30 mouse cellular contexts compared by ENCODE assay signal in genomic region chr4:59777828-59778227, GRCm38 (mm10). TPM values are rescaled to one million over a fixed set of nuclear protein-coding genes. Genes with fewer than 3 reads are reported as not detected.
DNase-seq lines count a peak whose midpoint lies in the region; ATAC-seq and TF ChIP-seq lines count a peak whose summit lies in the region.
"Had no signal": no experiment of that assay in that cellular context is flagged by ENCODE, and none has a peak within 500 bp of the region (broad histone marks: within the 10 kb centered on the region; RNA-seq: fewer than 3 reads in every experiment).

No protein-coding gene starts in this region.

- no peak for TF ChIP-seq POLR2A in heart, adult 2 months (IDR thresholded peaks at IDR 0.05; ENCODE audit: insufficient read depth, low read depth, low read length)

- intact Hi-C loops in heart, adult 2 months (cut with DNase I) = no loop called here
- intact Hi-C loops in heart, postnatal 14 days (cut with DNase I) = loop anchor here (10.0 kb wide), 1 partner anchor 413 kb away; no protein-coding TSS in a partner anchor

- 49% methylated on average over 3 of the region's 3 CpGs for WGBS in heart, adult 2 months
- 34% methylated on average over 3 of the region's 3 CpGs for WGBS in heart, embryonic 16.5 days
- WGBS in midbrain, embryonic 15.5 days = 82% methylated on average over 3 of the region's 3 CpGs

- no peaks in the 10 kb centered on the region for H3K9me3 ChIP-seq in heart, embryonic 16.5 days (replicated peaks; ENCODE audit: control insufficient read depth, low read length)
- no peaks in the 10 kb centered on the region for H3K9me3 ChIP-seq in midbrain, embryonic 15.5 days
- H3K9me3 ChIP-seq: kidney, embryonic 15.5 days; limb, embryonic 10.5 days; limb, embryonic 15.5 days; liver, embryonic 13.5 days; megakaryocyte, embryonic 14.5 days; midbrain, embryonic 12.5 days; neural tube, embryonic 13.5 days had no signal

- no peak for TF ChIP-seq CTCF in heart, adult 2 months (IDR thresholded peaks at IDR 0.05)

- H3K4me3 ChIP-seq in heart, adult 2 months = no peak overlapping the region
- H3K4me3 ChIP-seq in heart, embryonic 16.5 days (ENCODE audit: low read length) = no peak overlapping the region
- H3K4me3 ChIP-seq in midbrain, embryonic 15.5 days = no peak overlapping the region
- H3K4me3 ChIP-seq: erythroblast, embryonic 14.5 days; gastrocnemius, adult 2 months; kidney, embryonic 15.5 days; limb, embryonic 10.5 days; limb, embryonic 15.5 days; liver, embryonic 13.5 days; megakaryocyte, embryonic 14.5 days; midbrain, embryonic 12.5 days; neural tube, embryonic 13.5 days had no signal

- peak in 1 of 2 experiments; percentile 22 for DNase-seq in heart, adult 2 months
- no peak for DNase-seq in heart, postnatal 14 days
- DNase-seq in 416B (ENCODE audit: low read depth) = peak; percentile 47
- DNase-seq in left cerebral cortex, adult 8-10 months (ENCODE audit: low spot score in 2 of 2) = no peak
- DNase-seq: adrenal gland, postnatal 25 days; B cell, adult 2 months; cerebellum, adult 2 months; cerebellum, postnatal 14 days; gastrocnemius, adult 2 months; kidney, adult 18-20 months; kidney, postnatal 36 days; liver, embryonic 13.5 days; lung, adult 18-20 months; lung, postnatal 4 days; right cerebral cortex, postnatal 14 days; thymus, postnatal 14 days had no signal

- ATAC-seq in granulocyte monocyte progenitor cell, adult 5-6 weeks (replicated peaks; ENCODE audit: poor library complexity, severe bottlenecking) = peak; percentile 40; the same call in 1 of the 2 replicates
- ATAC-seq in heart, embryonic 16.5 days (replicated peaks; ENCODE audit: extremely low read depth, insufficient read depth, low FRiP score) = peak; percentile 87
- ATAC-seq in midbrain, embryonic 15.5 days (replicated peaks) = no peak
- ATAC-seq: activated CD4-positive, CD25-positive, alpha-beta regulatory T cell, adult 4 months; forebrain, embryonic 16.5 days; lung, postnatal 0 days had no signal

- H3K27ac ChIP-seq in heart, adult 2 months = peak overlapping the region; percentile 47
- H3K27ac ChIP-seq in heart, embryonic 16.5 days (ENCODE audit: low read length) = peak overlapping the region; percentile 82
- no peak overlapping the region for H3K27ac ChIP-seq in midbrain, embryonic 15.5 days
- H3K27ac ChIP-seq: gastrocnemius, adult 2 months; hindbrain, embryonic 14.5 days; kidney, embryonic 15.5 days; limb, embryonic 10.5 days; limb, embryonic 15.5 days; liver, embryonic 13.5 days; midbrain, embryonic 12.5 days; neural tube, embryonic 13.5 days had no signal

- no peak overlapping the region for H3K9ac ChIP-seq in heart, adult 2 months (ENCODE audit: low read depth, low read length)
- H3K9ac ChIP-seq in heart, embryonic 16.5 days (ENCODE audit: low read length) = 0 out of 2 replicates have a peak overlapping the region, but pooled peaks have one; percentile 10
- no peak overlapping the region for H3K9ac ChIP-seq in midbrain, embryonic 15.5 days
- H3K9ac ChIP-seq: hindbrain, embryonic 14.5 days; kidney, embryonic 15.5 days; limb, embryonic 15.5 days; liver, embryonic 13.5 days; midbrain, embryonic 12.5 days; neural tube, embryonic 13.5 days had no signal

- no peaks in the 10 kb centered on the region for H3K27me3 ChIP-seq in heart, adult 2 months (ENCODE audit: control insufficient read depth, insufficient read depth, low read length)
- no peaks in the 10 kb centered on the region for H3K27me3 ChIP-seq in heart, embryonic 16.5 days (ENCODE audit: control insufficient read depth, insufficient read depth, low read length)
- no peaks in the 10 kb centered on the region for H3K27me3 ChIP-seq in midbrain, embryonic 15.5 days (replicated peaks)
- H3K27me3 ChIP-seq: kidney, embryonic 15.5 days; limb, embryonic 15.5 days; liver, embryonic 13.5 days; megakaryocyte, embryonic 14.5 days; midbrain, embryonic 12.5 days; neural tube, embryonic 13.5 days had no signal

- no peak for TF ChIP-seq EP300 in heart, adult 2 months (IDR thresholded peaks at IDR 0.05; ENCODE audit: insufficient read depth, low read depth, low read length)

- peaks cover 8% of the 10 kb centered on the region for H3K36me3 ChIP-seq in heart, adult 2 months (ENCODE audit: control insufficient read depth, insufficient read depth, low read length)
- peaks cover 20% of the 10 kb centered on the region for H3K36me3 ChIP-seq in heart, embryonic 16.5 days (ENCODE audit: control insufficient read depth, insufficient read depth)
- peaks cover 3% of the 10 kb centered on the region; the same call in 1 of the 2 replicates for H3K36me3 ChIP-seq in midbrain, embryonic 15.5 days (replicated peaks)

- no peaks in the 10 kb centered on the region for H3K4me1 ChIP-seq in heart, adult 2 months (ENCODE audit: control insufficient read depth, insufficient read depth, low read length)
- peaks cover 14% of the 10 kb centered on the region for H3K4me1 ChIP-seq in heart, embryonic 16.5 days (ENCODE audit: control insufficient read depth, insufficient read depth, low read length)
- peaks cover 11% of the 10 kb centered on the region for H3K4me1 ChIP-seq in midbrain, embryonic 15.5 days

- H3K79me2 ChIP-seq in heart, adult 2 months (replicated peaks; ENCODE audit: control insufficient read depth, insufficient read depth, low read length) = peaks cover 5% of the 10 kb centered on the region

- 0 out of 2 replicates have a peak overlapping the region, but pooled peaks have one; percentile 5 for H3K4me2 ChIP-seq in heart, embryonic 16.5 days (ENCODE audit: low read depth, low read length)
- no peak overlapping the region for H3K4me2 ChIP-seq in midbrain, embryonic 15.5 days
- H3K4me2 ChIP-seq: hindbrain, embryonic 14.5 days; kidney, embryonic 15.5 days; limb, embryonic 15.5 days; liver, embryonic 13.5 days; midbrain, embryonic 12.5 days; neural tube, embryonic 13.5 days had no signal

RNA-seq across cellular contexts. Expression of gene Inip, which starts 23.6 kb away (rescaled TPM):
- total RNA-seq in heart, adult 2 months (2021) = 1 to 10 TPM; 9.7 to 9.8 TPM
- polyA plus RNA-seq in heart, adult 2 months (2012; rRNA removed) = 6.2 and 11.8 TPM in 2 replicates
- total RNA-seq in heart, postnatal 14 days (2021) = 10 to 100 TPM; 10.3 to 12.3 TPM
- 49.9 and 71.0 TPM in 2 replicates for total RNA-seq in granulocyte monocyte progenitor cell, adult 5-6 weeks (2014; fragmentation: Nextera tagmentation)
- total RNA-seq in granulocyte monocyte progenitor cell, adult 5-6 weeks (2017) = 55.9 and 60.1 TPM in 2 replicates
- polyA plus RNA-seq in heart, embryonic 16.5 days (2015; fragmentation: Nextera tagmentation; extraction: Ambion mirVana) = 39.8 and 44.0 TPM in 2 replicates
- total RNA-seq in left cerebral cortex, adult 8-10 months (2022) = 10 to 100 TPM; 20.3 to 22.3 (median 21.0) TPM
- polyA plus RNA-seq in midbrain, embryonic 15.5 days (2015; fragmentation: Nextera tagmentation; extraction: Ambion mirVana) = 55.4 and 61.4 TPM in 2 replicates

RNA-seq across cellular contexts. Expression of gene Snx30, which starts 27.8 kb away (rescaled TPM):
- 1 to 10 TPM; 4.7 to 5.5 TPM for total RNA-seq in heart, adult 2 months (2021)
- 1.9 and 3.6 TPM in 2 replicates for polyA plus RNA-seq in heart, adult 2 months (2012; rRNA removed)
- total RNA-seq in heart, postnatal 14 days (2021) = 1 to 10 TPM; 5.0 to 8.2 TPM
- 18.8 and 23.8 TPM in 2 replicates for total RNA-seq in granulocyte monocyte progenitor cell, adult 5-6 weeks (2014; fragmentation: Nextera tagmentation)
- 21.7 and 25.8 TPM in 2 replicates for total RNA-seq in granulocyte monocyte progenitor cell, adult 5-6 weeks (2017)
- polyA plus RNA-seq in heart, embryonic 16.5 days (2015; fragmentation: Nextera tagmentation; extraction: Ambion mirVana) = 7.0 and 8.0 TPM in 2 replicates
- 10 to 100 TPM; 29.5 to 41.8 (median 34.9) TPM for total RNA-seq in left cerebral cortex, adult 8-10 months (2022)
- 20.5 and 22.4 TPM in 2 replicates for polyA plus RNA-seq in midbrain, embryonic 15.5 days (2015; fragmentation: Nextera tagmentation; extraction: Ambion mirVana)
